Mouse (Mus musculus): ENCODE measurements around the gene Zfp784.

- TF ChIP-seq JUND (IDR thresholded peaks at IDR 0.05; ENCODE audit: low read depth, low read length), result no peak
- no peak for TF ChIP-seq E2F4 (IDR thresholded peaks at IDR 0.05; ENCODE audit: borderline replicate concordance, low read depth, low read length)
- no peak for TF ChIP-seq MYB (IDR thresholded peaks at IDR 0.05; ENCODE audit: low read depth, low read length)
- no peak for TF ChIP-seq CTCF (IDR thresholded peaks at IDR 0.05 in 2 of 3, conservative IDR thresholded peaks at IDR 0.05 in 1 of 3; ENCODE audit: control insufficient read depth in 1 of 3, insufficient read depth in 1 of 3, low read depth in 2 of 3, low read length in 3 of 3, poor library complexity in 1 of 3, severe bottlenecking in 1 of 3)
- TF ChIP-seq MYC (IDR thresholded peaks at IDR 0.05; ENCODE audit: low read depth, low read length), result no peak
- TF ChIP-seq EP300 (IDR thresholded peaks at IDR 0.05; ENCODE audit: low read depth in 1 of 2, low read length in 2 of 2), result no peak
These were observed 694 bp upstream of the Zfp784 start for GRCm38 (mm10) chr7:5038940-5039339.
